Mouse (Mus musculus) cortical plate, adult 2 months (tissue): Measurements from ENCODE around the gene Npr1.
A peak's percentile ranks its signal among the peaks of the same experiment; 100 is the strongest.

ENCODE experiments used
- CTCF ChIP-seq: fragments of 200-500 bp; IDR thresholded peaks from 2 replicates; pipeline ENCODE4 v1.5.1; 2011; ENCODE audit warnings: mild to moderate bottlenecking, control low read depth, low read length; ENCODE audit not compliant: insufficient read depth; ENCODE audit errors: extremely low read depth
- POLR2A ChIP-seq: fragments of 200-500 bp; IDR thresholded peaks from 2 replicates; pipeline ENCODE4 v1.6.1; 2011; ENCODE audit warnings: mild to moderate bottlenecking, low read length, control low read depth; ENCODE audit not compliant: insufficient read depth; ENCODE audit errors: extremely low read depth

GRCm38 (mm10) chr3:90513796-90514590 is 48.3 kb upstream of the Npr1 start, which contains the start of the genes S100a1 and S100a13:
- TF ChIP-seq POLR2A (peak; percentile 73), CTCF (no peak)
